Mouse (Mus musculus): ENCODE data around the gene Gm49368.

The Gm49368 gene

GRCm38 (mm10) chr7:128056917-128057444, 5.5 kb upstream of the Gm49368 start:
- no peak for DNase-seq (ENCODE audit: low spot score in 2 of 2)

- no peak for DNase-seq (ENCODE audit: low spot score in 2 of 2)
Measured at GRCm38 (mm10) chr7:128057860-128058259, 4.6 kb upstream of the Gm49368 start.

GRCm38 (mm10) chr7:128058576-128058975, 3.9 kb upstream of the Gm49368 start:
- DNase-seq (ENCODE audit: low spot score in 2 of 2), result peak; percentile 39 to 68

- DNase-seq (ENCODE audit: low spot score in 2 of 2), result no peak
Measured at GRCm38 (mm10) chr7:128059091-128059490, 3.4 kb upstream of the Gm49368 start.

- no peak for DNase-seq (ENCODE audit: low spot score in 2 of 2)
Measured at GRCm38 (mm10) chr7:128063211-128063781, 813 bp downstream of the Gm49368 start.

GRCm38 (mm10) chr7:128065547-128065946, 3.1 kb downstream of the Gm49368 start:
- DNase-seq (ENCODE audit: low spot score in 2 of 2), result no peak

- DNase-seq (ENCODE audit: low spot score in 2 of 2), result peak in 1 of 2 experiments; percentile 34
Measured at GRCm38 (mm10) chr7:128067847-128068246, 5.4 kb downstream of the Gm49368 start.

- DNase-seq (ENCODE audit: low spot score in 2 of 2), result no peak
Measured at GRCm38 (mm10) chr7:128069844-128070243, 7.4 kb downstream of the Gm49368 start.

GRCm38 (mm10) chr7:128071816-128072215, 9.3 kb downstream of the Gm49368 start:
- peak in 1 of 2 experiments; percentile 57 for DNase-seq (ENCODE audit: low spot score in 2 of 2)

- peak in 1 of 2 experiments; percentile 54 for DNase-seq (ENCODE audit: low spot score in 2 of 2)
Measured at GRCm38 (mm10) chr7:128080012-128080411, 17.5 kb downstream of the Gm49368 start.

GRCm38 (mm10) chr7:128089141-128089540, 26.7 kb downstream of the Gm49368 start:
- peak in 1 of 2 experiments; percentile 54 for DNase-seq (ENCODE audit: low spot score in 2 of 2)

- no peak for DNase-seq (ENCODE audit: low spot score in 2 of 2)
Measured at GRCm38 (mm10) chr7:128098135-128098534, 35.7 kb downstream of the Gm49368 start.

GRCm38 (mm10) chr7:128100742-128101357, 38.4 kb downstream of the Gm49368 start:
- peak in 1 of 2 experiments; percentile 54 for DNase-seq (ENCODE audit: low spot score in 2 of 2)

GRCm38 (mm10) chr7:128105246-128105645, 42.8 kb downstream of the Gm49368 start:
- DNase-seq (ENCODE audit: low spot score in 2 of 2), result peak in 1 of 2 experiments; percentile 53

- peak in 1 of 2 experiments; percentile 53 for DNase-seq (ENCODE audit: low spot score in 2 of 2)
Measured at GRCm38 (mm10) chr7:128107462-128107861, 45.0 kb downstream of the Gm49368 start.

- DNase-seq (ENCODE audit: low spot score in 2 of 2), result no peak
Measured at GRCm38 (mm10) chr7:128110314-128110713, 47.8 kb downstream of the Gm49368 start.

GRCm38 (mm10) chr7:128112131-128112530, 49.6 kb downstream of the Gm49368 start:
- peak; percentile 8 to 51 for DNase-seq (ENCODE audit: low spot score in 2 of 2)

- DNase-seq (ENCODE audit: low spot score in 2 of 2), result peak; percentile 7 to 55
Measured at GRCm38 (mm10) chr7:128114371-128115105, 52.1 kb downstream of the Gm49368 start.

GRCm38 (mm10) chr7:128115211-128115958, 52.9 kb downstream of the Gm49368 start:
- peak; percentile 13 to 61 for DNase-seq (ENCODE audit: low spot score in 2 of 2)

- peak; percentile 9 to 55 for DNase-seq (ENCODE audit: low spot score in 2 of 2)
Measured at GRCm38 (mm10) chr7:128116396-128116795, 53.9 kb downstream of the Gm49368 start.

- DNase-seq (ENCODE audit: low spot score in 2 of 2), result peak in 1 of 2 experiments; percentile 47
Measured at GRCm38 (mm10) chr7:128119726-128120490, 57.4 kb downstream of the Gm49368 start.

Measured in spleen, postnatal 4 days (tissue).